Mouse (Mus musculus) thymus, adult 2 months (tissue): Measurements from ENCODE around the gene Nipa2. TPM values are rescaled to one million over a fixed set of nuclear protein-coding genes. Genes with fewer than 3 reads are reported as not detected.
A peak's percentile ranks its signal among the peaks of the same experiment; 100 is the strongest.

Experiments used
- DNase-seq: peaks from one replicate; pipeline ENCODE4 v3.0.0; 2021
- H3K27ac ChIP-seq: fragments of 200-500 bp; 2 replicates; pipeline ENCODE4 v1.5.1; 2012; ENCODE audit warnings: low read length, control low read depth; ENCODE audit not compliant: control insufficient read depth, insufficient read depth
- H3K27me3 ChIP-seq: fragments of 200-500 bp; 2 replicates; pipeline ENCODE4 v1.6.1; 2012; ENCODE audit warnings: mild to moderate bottlenecking, low read length, moderate library complexity, mixed read lengths; ENCODE audit not compliant: control insufficient read depth, insufficient read depth
- H3K36me3 ChIP-seq: fragments of 200-500 bp; 2 replicates; pipeline ENCODE4 v1.6.1; 2012; ENCODE audit warnings: mild to moderate bottlenecking, low read length, moderate library complexity; ENCODE audit not compliant: control insufficient read depth, insufficient read depth
- H3K4me1 ChIP-seq: fragments of 200-500 bp; replicated peaks from 2 replicates; pipeline ENCODE4 v1.6.1; 2012; ENCODE audit warnings: low read length; ENCODE audit not compliant: control insufficient read depth, insufficient read depth
- H3K4me3 ChIP-seq: fragments of 200-500 bp; 2 replicates; pipeline ENCODE4 v1.5.1; 2012; ENCODE audit warnings: mild to moderate bottlenecking, low read length, control low read depth, moderate library complexity; ENCODE audit not compliant: control insufficient read depth, insufficient read depth
- CTCF ChIP-seq: fragments of 200-500 bp; IDR thresholded peaks from 2 replicates; pipeline ENCODE4 v1.5.1; 2012; ENCODE audit warnings: mild to moderate bottlenecking, control low read depth, low read length, moderate library complexity, borderline replicate concordance; ENCODE audit not compliant: control insufficient read depth, poor library complexity, insufficient read depth; ENCODE audit errors: extremely low read depth
- POLR2A ChIP-seq: fragments of 200-500 bp; IDR thresholded peaks from 2 replicates; pipeline ENCODE4 v1.6.1; 2012; ENCODE audit warnings: mild to moderate bottlenecking, low read length, control low read depth, moderate library complexity; ENCODE audit not compliant: control insufficient read depth, poor library complexity, insufficient read depth; ENCODE audit errors: extremely low read depth
- WGBS: fragments of 180-500 bp; shearing (Covaris S2); methylation state at CpG from one replicate; pipeline ENCODE4 v1.1.7; 2018; 5-methylcytosine and 5-hydroxymethylcytosine counted together
- polyA plus RNA-seq: library from polyadenylated mRNA; depleted of rRNA; stranded (reverse); fragments of >200 nt; gene quantifications from 2 replicates; pipeline ENCODE4 v1.2.3, GENCODE M21; 2012

The Nipa2 gene
- polyA plus RNA-seq, 1 experiment, result 18.1 TPM

- Histone ChIP-seq H3K27me3 (no peaks in the 10 kb centered on the region), H3K36me3 (no peaks in the 10 kb centered on the region), H3K27ac (no peak overlapping the region), H3K4me3 (no peak overlapping the region), H3K4me1 (no peaks in the 10 kb centered on the region)
- 95% methylated on average over 2 of the region's 2 CpGs for WGBS
- TF ChIP-seq CTCF, result no peak
- TF ChIP-seq POLR2A, result no peak
- no peak for DNase-seq
These were observed 12.2 kb upstream of the Nipa2 start for GRCm38 (mm10) chr7:55974429-55974828.

DNA sequence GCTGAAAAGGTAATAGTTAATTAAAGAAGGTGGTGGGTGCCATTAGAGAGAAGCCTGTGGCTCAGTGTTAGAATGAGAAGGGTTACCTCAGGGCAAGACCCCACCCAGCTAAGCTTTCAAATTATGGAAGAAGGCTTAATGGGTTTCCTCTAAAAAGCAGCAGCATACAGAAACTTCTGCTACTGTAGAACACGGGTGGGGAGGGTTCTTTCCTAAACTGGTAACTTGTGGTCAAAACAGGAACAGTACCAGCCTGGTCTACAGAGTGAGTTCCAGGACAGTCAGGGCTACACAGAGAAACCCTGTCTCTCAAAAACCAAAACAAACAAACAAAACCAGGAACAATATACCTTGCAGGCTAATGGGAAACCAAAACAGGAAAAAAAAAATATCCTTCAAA, 7.1 kb upstream of the Nipa2 start:
- DNase-seq, result no peak
- Histone ChIP-seq H3K27ac (no peak overlapping the region), H3K4me1 (0 out of 2 replicates have a peak, but pooled peaks cover 2% of the 10 kb centered on the region), H3K36me3 (no peaks in the 10 kb centered on the region), H3K4me3 (no peak overlapping the region), H3K27me3 (no peaks in the 10 kb centered on the region)
- TF ChIP-seq CTCF (no peak), POLR2A (no peak)
- WGBS, result 13% methylated on average over 1 of the region's 1 CpGs

DNA sequence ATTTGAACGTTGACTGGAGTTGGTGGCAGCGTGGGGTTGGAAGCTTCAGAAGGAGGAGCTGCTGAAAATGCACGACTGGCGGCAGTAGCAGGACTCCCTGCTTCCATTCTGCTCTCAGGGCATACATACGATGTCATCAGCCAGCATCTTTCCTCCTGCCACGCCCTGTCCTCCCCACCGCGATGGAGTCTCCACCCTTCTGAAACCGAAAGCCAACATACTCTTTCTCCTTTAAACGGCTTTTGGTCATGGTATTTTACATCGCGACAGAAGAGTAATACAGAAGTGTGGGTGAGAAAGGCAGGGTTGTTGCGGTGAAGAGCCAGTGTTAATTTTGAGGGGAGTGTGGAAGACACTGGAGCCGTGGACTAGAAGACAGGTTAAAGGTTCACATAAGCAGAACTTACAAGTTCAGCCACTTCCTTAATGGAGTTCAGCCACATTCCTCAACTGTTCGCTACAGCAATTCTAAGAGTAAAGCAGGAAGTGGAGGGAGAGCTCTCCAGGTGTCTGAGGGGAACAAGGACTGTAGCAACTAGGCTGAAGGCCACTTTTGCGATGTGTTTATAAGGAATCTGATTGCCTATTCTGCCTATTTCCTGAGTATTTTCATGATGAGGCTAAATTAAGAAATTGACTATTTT, 6.1 kb upstream of the Nipa2 start:
- TF ChIP-seq POLR2A, result no peak
- no peak for TF ChIP-seq CTCF
- Histone ChIP-seq H3K36me3 (no peaks in the 10 kb centered on the region), H3K27me3 (no peaks in the 10 kb centered on the region), H3K4me3 (peak overlapping the region; percentile 42), H3K4me1 (0 out of 2 replicates have a peak, but pooled peaks cover 2% of the 10 kb centered on the region), H3K27ac (no peak overlapping the region)
- peak; percentile 23 for DNase-seq
- whole genome bisulfite sequencing, result 2% methylated on average over 16 of the region's 16 CpGs

GRCm38 (mm10) chr7:55966866-55967460, 4.7 kb upstream of the Nipa2 start:
- TF ChIP-seq CTCF, result no peak
- TF ChIP-seq POLR2A, result no peak
- Histone ChIP-seq H3K4me3 (no peak overlapping the region), H3K36me3 (no peaks in the 10 kb centered on the region), H3K27me3 (no peaks in the 10 kb centered on the region), H3K4me1 (0 out of 2 replicates have a peak, but pooled peaks cover 2% of the 10 kb centered on the region), H3K27ac (no peak overlapping the region)
- DNase-seq, result no peak
- WGBS, result 84% methylated on average over 3 of the region's 3 CpGs

GRCm38 (mm10) chr7:55960506-55960905, 1.8 kb downstream of the Nipa2 start:
- no peak for TF ChIP-seq CTCF
- TF ChIP-seq POLR2A, result no peak
- Histone ChIP-seq H3K4me1 (peaks cover 2% of the 10 kb centered on the region; the same call in 1 of the 2 replicates), H3K27me3 (no peaks in the 10 kb centered on the region), H3K36me3 (no peaks in the 10 kb centered on the region), H3K4me3 (no peak overlapping the region), H3K27ac (no peak overlapping the region)
- no peak for DNase-seq
- WGBS, result 45% methylated on average over 1 of the region's 1 CpGs

- Histone ChIP-seq H3K36me3 (no peaks in the 10 kb centered on the region), H3K27me3 (no peaks in the 10 kb centered on the region), H3K4me3 (no peak overlapping the region), H3K27ac (no peak overlapping the region), H3K4me1 (peaks cover 2% of the 10 kb centered on the region; the same call in 1 of the 2 replicates)
- DNase-seq, result no peak
- WGBS, result 67% methylated on average over 3 of the region's 3 CpGs
- no peak for TF ChIP-seq POLR2A
- no peak for TF ChIP-seq CTCF
These were observed 2.5 kb downstream of the Nipa2 start for GRCm38 (mm10) chr7:55959801-55960200.

DNA sequence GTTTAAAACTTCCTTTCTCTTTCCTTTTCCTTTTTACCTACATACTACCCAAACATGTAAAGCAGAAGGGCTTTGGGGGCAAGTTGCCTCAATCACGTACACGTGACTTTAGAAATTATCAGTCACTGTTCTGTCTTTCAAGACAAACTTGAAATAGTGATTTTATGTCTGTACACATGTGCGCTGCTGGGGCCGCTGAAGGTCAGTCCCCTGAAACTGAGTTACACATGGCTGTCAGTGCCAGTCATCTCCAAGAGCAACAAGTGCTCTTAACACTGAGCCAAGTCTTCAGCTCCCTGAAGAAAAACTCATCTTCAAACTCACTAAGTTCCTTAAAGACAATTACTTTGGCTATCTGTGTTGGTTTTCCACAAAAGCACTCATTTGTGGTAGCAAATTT, 4.4 kb downstream of the Nipa2 start:
- no peak for DNase-seq
- no peaks in the 10 kb centered on the region for H3K27me3 ChIP-seq
- H3K4me1 ChIP-seq, result peaks cover 2% of the 10 kb centered on the region; the same call in 1 of the 2 replicates
- TF ChIP-seq CTCF, result no peak
- no peak for TF ChIP-seq POLR2A
- H3K36me3 ChIP-seq, result no peaks in the 10 kb centered on the region
- H3K27ac ChIP-seq, result no peak overlapping the region
- WGBS, result 94% methylated on average over 4 of the region's 4 CpGs
- no peak overlapping the region for H3K4me3 ChIP-seq
